Mouse (Mus musculus): ENCODE measurements around the gene Abhd17a. TPM values are rescaled to one million over a fixed set of nuclear protein-coding genes. Genes with fewer than 3 reads are reported as not detected.

Abhd17a gene
- polyA plus RNA-seq, 1 experiment from 2014 or later: 86.5 TPM

DNA sequence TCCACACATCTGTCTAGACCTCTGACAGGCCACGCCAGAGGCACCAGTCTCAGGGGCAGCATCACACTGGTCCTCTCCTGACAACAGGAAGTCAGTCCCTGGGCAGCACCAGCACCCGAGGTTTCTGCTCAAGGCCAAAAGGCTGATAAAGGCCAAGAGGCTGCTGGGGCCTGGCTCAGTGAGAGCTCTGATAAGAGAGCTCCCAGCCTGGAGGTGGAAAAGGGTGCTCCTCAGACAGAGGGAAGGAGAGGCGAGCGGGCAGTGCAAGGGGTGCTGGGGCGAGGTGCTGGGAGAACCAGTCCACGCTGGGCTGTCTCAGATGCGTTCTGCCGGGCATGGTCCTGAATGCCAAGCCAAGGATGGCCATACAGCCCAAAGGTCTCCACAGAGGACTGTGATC, 36.6 kb downstream of the Abhd17a start:
- Histone ChIP-seq H3K27me3 (ENCODE audit: insufficient read depth, low read length) (no peaks in the 10 kb centered on the region), H3K4me1 (ENCODE audit: insufficient read depth, low read length) (peaks cover 12% of the 10 kb centered on the region), H3K27ac (ENCODE audit: low read length) (no peak overlapping the region), H3K4me2 (replicated peaks; ENCODE audit: low read depth, low read length) (no peak overlapping the region), H3K4me3 (ENCODE audit: low read length) (no peak overlapping the region), H3K9me3 (ENCODE audit: low read length) (no peaks in the 10 kb centered on the region), H3K36me3 (ENCODE audit: insufficient read depth, low read length) (peaks cover 11% of the 10 kb centered on the region; the same call in 1 of the 2 replicates), H3K9ac (replicated peaks; ENCODE audit: low read length) (no peak overlapping the region)
- 89% methylated on average over 8 of the region's 8 CpGs for WGBS
- no peak for ATAC-seq (ENCODE audit: low FRiP score, low TSS enrichment)

DNA sequence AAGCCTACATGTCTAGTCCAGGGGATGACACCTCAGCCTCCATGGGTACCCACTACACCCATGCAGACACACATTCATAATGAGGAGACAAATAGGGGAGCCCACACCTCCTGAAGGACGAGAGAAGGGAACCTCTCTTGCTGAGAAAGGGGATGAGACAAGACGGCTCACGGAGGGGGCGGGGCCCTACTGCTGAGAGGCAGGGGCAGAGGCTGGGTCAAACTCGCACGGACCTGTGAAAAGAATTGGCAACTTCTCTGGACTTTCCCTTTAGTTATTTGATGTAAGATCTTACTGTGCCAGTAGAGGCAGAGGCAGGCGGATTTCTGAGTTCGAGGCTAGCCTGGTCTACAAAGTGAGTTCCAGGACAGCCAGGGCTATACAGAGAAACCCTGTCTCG, 37.8 kb downstream of the Abhd17a start:
- Histone ChIP-seq H3K9ac (replicated peaks; ENCODE audit: low read length) (no peak overlapping the region), H3K4me1 (ENCODE audit: insufficient read depth, low read length) (peaks cover 4% of the 10 kb centered on the region; the same call in 1 of the 2 replicates), H3K4me3 (ENCODE audit: low read length) (no peak overlapping the region), H3K36me3 (ENCODE audit: insufficient read depth, low read length) (peaks cover 24% of the 10 kb centered on the region), H3K27me3 (ENCODE audit: insufficient read depth, low read length) (no peaks in the 10 kb centered on the region), H3K4me2 (replicated peaks; ENCODE audit: low read depth, low read length) (no peak overlapping the region), H3K27ac (ENCODE audit: low read length) (no peak overlapping the region), H3K9me3 (ENCODE audit: low read length) (no peaks in the 10 kb centered on the region)
- WGBS: 59% methylated on average over 9 of the region's 9 CpGs
- no peak for ATAC-seq (ENCODE audit: low FRiP score, low TSS enrichment)

DNA sequence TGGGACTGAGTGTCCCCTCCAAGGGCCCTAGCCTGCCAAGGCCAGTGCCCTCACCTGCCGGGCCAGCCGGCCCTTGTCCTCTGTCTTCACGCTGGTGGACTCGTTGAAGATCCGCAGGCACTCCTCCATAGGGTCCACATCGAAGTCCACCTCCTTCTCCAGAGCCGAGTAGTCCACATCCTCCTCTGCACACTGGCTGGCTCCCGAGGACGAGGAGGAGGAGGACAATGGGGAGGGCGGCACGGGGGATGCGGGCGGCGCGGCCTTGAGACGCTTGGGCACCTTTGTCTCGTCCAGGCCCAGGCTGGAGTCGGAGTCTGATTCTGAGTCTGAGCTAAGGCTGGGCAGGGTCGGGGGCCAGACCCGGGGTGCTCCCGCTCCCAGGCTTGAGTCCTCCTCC, 40.9 kb downstream of the Abhd17a start:
- Histone ChIP-seq H3K4me3 (ENCODE audit: low read length) (no peak overlapping the region), H3K4me1 (ENCODE audit: insufficient read depth, low read length) (0 out of 2 replicates have a peak, but pooled peaks cover 2% of the 10 kb centered on the region), H3K4me2 (replicated peaks; ENCODE audit: low read depth, low read length) (no peak overlapping the region), H3K36me3 (ENCODE audit: insufficient read depth, low read length) (peaks cover 53% of the 10 kb centered on the region), H3K27me3 (ENCODE audit: insufficient read depth, low read length) (no peaks in the 10 kb centered on the region), H3K9ac (replicated peaks; ENCODE audit: low read length) (no peak overlapping the region), H3K27ac (ENCODE audit: low read length) (no peak overlapping the region), H3K9me3 (ENCODE audit: low read length) (no peaks in the 10 kb centered on the region)
- WGBS: 69% methylated on average over 21 of the region's 21 CpGs
- ATAC-seq (ENCODE audit: low FRiP score, low TSS enrichment): no peak

DNA sequence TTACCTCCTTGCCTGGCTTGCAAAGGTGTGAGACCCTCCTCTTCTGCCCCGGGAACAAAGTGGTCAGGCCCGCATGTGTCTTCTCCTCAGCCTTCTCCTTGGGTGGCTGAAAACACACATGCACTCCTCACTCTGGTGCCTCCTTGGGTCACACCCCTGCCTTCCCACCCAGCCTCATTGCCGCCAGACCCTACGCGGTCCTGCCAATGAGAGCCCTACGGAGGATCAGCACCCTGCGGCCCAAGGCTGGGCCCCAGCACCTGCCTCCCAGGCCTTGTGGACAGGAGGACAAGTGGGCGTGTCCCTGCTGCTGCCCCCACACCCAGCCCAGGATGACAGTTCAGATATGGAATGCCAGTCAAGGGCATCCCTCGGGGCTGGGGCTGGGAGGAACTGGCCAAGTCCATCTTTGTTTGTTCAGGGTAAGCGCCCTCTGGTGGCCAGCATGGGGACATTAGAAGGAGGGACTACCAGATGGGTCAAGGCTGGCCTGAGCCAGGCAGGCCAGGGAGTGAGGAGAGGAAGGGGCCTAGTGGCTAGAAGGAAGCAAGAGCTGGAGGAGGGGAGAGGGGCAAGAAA, 41.6 kb downstream of the Abhd17a start:
- H3K9me3 ChIP-seq (ENCODE audit: low read length): no peaks in the 10 kb centered on the region
- no peak overlapping the region for H3K27ac ChIP-seq (ENCODE audit: low read length)
- 0 out of 2 replicates have a peak, but pooled peaks cover 2% of the 10 kb centered on the region for H3K4me1 ChIP-seq (ENCODE audit: insufficient read depth, low read length)
- ATAC-seq (ENCODE audit: low FRiP score, low TSS enrichment): peak; percentile 80
- H3K4me2 ChIP-seq (replicated peaks; ENCODE audit: low read depth, low read length): no peak overlapping the region
- no peak overlapping the region for H3K9ac ChIP-seq (replicated peaks; ENCODE audit: low read length)
- H3K4me3 ChIP-seq (ENCODE audit: low read length): no peak overlapping the region
- 72% methylated on average over 10 of the region's 10 CpGs for WGBS
- H3K27me3 ChIP-seq (ENCODE audit: insufficient read depth, low read length): no peaks in the 10 kb centered on the region
- peaks cover 60% of the 10 kb centered on the region for H3K36me3 ChIP-seq (ENCODE audit: insufficient read depth, low read length)

DNA sequence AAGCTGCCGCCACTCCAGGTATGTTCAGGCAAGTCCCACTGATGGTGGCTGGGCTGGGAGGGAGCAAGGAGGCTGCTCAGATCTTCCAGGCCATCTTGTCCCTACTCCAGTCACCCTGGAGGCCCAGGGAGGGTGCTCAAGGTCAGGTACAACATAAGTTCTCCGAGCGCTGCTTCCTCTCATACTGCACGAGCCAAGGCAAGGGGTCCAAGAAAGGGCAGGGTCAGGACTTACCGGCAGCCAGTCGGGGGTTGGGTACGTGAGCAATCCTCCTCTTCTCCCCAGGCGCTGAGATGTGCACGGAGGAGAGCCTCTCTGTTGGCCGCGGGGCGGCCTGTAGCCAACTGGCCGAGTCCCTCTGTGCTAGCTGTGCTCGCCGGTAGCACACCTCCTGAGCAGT, 42.6 kb downstream of the Abhd17a start:
- Histone ChIP-seq H3K9me3 (ENCODE audit: low read length) (no peaks in the 10 kb centered on the region), H3K4me3 (ENCODE audit: low read length) (no peak overlapping the region), H3K4me2 (replicated peaks; ENCODE audit: low read depth, low read length) (no peak overlapping the region), H3K27ac (ENCODE audit: low read length) (no peak overlapping the region), H3K9ac (replicated peaks; ENCODE audit: low read length) (no peak overlapping the region), H3K36me3 (ENCODE audit: insufficient read depth, low read length) (peaks cover 70% of the 10 kb centered on the region), H3K27me3 (ENCODE audit: insufficient read depth, low read length) (no peaks in the 10 kb centered on the region), H3K4me1 (ENCODE audit: insufficient read depth, low read length) (0 out of 2 replicates have a peak, but pooled peaks cover 2% of the 10 kb centered on the region)
- 88% methylated on average over 14 of the region's 15 CpGs for whole genome bisulfite sequencing
- ATAC-seq (ENCODE audit: low FRiP score, low TSS enrichment): no peak

DNA sequence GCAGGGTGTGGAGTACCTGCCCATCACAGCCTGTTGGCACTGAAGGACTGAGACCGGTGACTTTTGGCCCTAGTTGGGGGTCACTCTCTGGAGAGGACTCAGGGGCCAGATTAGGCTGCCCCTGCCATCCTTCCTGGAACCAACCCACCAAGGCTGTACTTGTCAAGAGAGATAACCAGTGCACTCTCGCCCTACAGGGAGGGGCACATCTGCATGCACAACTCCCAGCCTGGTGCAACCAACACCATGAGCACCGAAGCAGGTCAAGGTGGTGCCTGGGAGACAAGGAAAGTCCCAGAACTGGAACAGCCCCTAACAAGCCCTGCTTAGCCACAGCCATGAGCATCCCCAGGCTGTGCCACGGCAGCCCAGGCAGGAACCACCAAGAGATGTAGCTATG, 43.2 kb downstream of the Abhd17a start:
- peaks cover 75% of the 10 kb centered on the region for H3K36me3 ChIP-seq (ENCODE audit: insufficient read depth, low read length)
- no peak overlapping the region for H3K9ac ChIP-seq (replicated peaks; ENCODE audit: low read length)
- H3K4me1 ChIP-seq (ENCODE audit: insufficient read depth, low read length): 0 out of 2 replicates have a peak, but pooled peaks cover 2% of the 10 kb centered on the region
- WGBS: 97% methylated on average over 4 of the region's 4 CpGs
- no peak overlapping the region for H3K4me3 ChIP-seq (ENCODE audit: low read length)
- no peak for ATAC-seq (ENCODE audit: low FRiP score, low TSS enrichment)
- no peak overlapping the region for H3K4me2 ChIP-seq (replicated peaks; ENCODE audit: low read depth, low read length)
- no peaks in the 10 kb centered on the region for H3K27me3 ChIP-seq (ENCODE audit: insufficient read depth, low read length)
- no peaks in the 10 kb centered on the region for H3K9me3 ChIP-seq (ENCODE audit: low read length)
- H3K27ac ChIP-seq (ENCODE audit: low read length): no peak overlapping the region

DNA sequence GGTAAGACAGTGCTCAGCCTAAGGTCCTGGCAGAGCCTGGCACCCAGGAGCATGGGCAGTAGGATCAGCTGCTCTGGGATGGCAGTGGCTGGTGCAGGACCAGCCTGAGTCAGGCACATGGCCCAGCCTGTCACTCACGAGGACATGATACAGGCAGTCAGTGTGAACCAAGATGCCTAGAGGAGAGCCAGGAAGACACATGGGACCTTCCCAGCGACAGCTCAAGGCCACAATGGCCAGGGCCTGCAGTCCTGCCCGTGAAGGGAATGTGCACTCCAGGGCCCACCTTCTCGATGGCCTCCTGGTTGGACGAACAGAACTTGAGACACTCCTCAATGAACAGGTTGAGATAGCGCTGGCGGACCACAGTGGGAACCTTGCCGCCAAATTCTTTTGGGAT, 44.6 kb downstream of the Abhd17a start:
- Histone ChIP-seq H3K4me1 (ENCODE audit: insufficient read depth, low read length) (0 out of 2 replicates have a peak, but pooled peaks cover 2% of the 10 kb centered on the region), H3K9me3 (ENCODE audit: low read length) (no peaks in the 10 kb centered on the region), H3K27me3 (ENCODE audit: insufficient read depth, low read length) (no peaks in the 10 kb centered on the region), H3K9ac (replicated peaks; ENCODE audit: low read length) (no peak overlapping the region), H3K4me3 (ENCODE audit: low read length) (no peak overlapping the region), H3K36me3 (ENCODE audit: insufficient read depth, low read length) (peaks cover 84% of the 10 kb centered on the region), H3K27ac (ENCODE audit: low read length) (no peak overlapping the region), H3K4me2 (replicated peaks; ENCODE audit: low read depth, low read length) (no peak overlapping the region)
- 92% methylated on average over 8 of the region's 8 CpGs for WGBS
- ATAC-seq (ENCODE audit: low FRiP score, low TSS enrichment): no peak

DNA sequence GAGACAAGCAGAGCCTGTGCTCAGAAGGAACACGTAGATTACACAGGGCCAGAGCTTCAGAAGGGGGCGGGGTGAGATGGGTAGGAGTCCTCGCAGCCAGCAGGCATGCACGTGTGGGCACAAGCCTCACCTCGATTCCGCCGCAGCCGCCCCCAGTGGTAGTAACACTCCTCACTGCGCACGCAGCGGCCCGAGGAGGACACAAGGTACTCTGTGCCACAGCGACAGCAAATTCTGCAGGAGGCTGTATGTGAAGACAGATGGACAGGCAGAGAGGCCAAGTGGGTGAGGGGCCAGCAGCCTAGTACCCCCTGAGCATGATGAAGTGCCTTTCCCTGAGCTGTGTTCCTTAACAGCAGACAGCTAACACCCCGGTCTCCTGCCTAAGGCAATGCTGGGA, 46.3 kb downstream of the Abhd17a start:
- H3K9ac ChIP-seq (replicated peaks; ENCODE audit: low read length): no peak overlapping the region
- peaks cover 75% of the 10 kb centered on the region for H3K36me3 ChIP-seq (ENCODE audit: insufficient read depth, low read length)
- peaks cover 10% of the 10 kb centered on the region; the same call in 1 of the 2 replicates for H3K4me1 ChIP-seq (ENCODE audit: insufficient read depth, low read length)
- no peaks in the 10 kb centered on the region for H3K9me3 ChIP-seq (ENCODE audit: low read length)
- WGBS: 92% methylated on average over 14 of the region's 14 CpGs
- no peak overlapping the region for H3K27ac ChIP-seq (ENCODE audit: low read length)
- H3K4me3 ChIP-seq (ENCODE audit: low read length): no peak overlapping the region
- no peaks in the 10 kb centered on the region for H3K27me3 ChIP-seq (ENCODE audit: insufficient read depth, low read length)
- H3K4me2 ChIP-seq (replicated peaks; ENCODE audit: low read depth, low read length): no peak overlapping the region
- ATAC-seq (ENCODE audit: low FRiP score, low TSS enrichment): no peak

DNA sequence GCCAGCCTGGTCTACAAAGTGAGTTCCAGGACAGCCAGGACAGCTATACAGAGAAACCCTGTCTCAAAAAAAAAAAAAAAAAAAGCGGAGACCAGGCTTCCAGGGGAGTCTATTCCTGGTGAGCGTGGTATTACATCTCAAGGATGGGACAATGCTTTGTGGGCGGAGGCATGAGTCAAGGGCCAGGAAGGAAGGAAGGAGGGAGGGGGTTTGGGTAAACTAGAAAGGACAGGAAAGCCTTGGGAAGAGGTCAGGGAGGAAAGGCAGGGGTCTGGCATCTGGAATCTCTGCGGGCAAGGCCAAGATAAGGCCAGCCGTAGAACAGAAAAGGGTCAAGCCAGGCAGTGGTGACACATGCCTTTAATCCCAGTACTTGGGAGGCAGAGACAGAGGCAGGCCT, 50.6 kb downstream of the Abhd17a start:
- Histone ChIP-seq H3K9me3 (ENCODE audit: low read length) (no peaks in the 10 kb centered on the region), H3K27ac (ENCODE audit: low read length) (no peak overlapping the region), H3K4me3 (ENCODE audit: low read length) (0 out of 2 replicates have a peak overlapping the region, but pooled peaks have one; percentile 42), H3K4me2 (replicated peaks; ENCODE audit: low read depth, low read length) (0 out of 2 replicates have a peak overlapping the region, but pooled peaks have one; percentile 58), H3K36me3 (ENCODE audit: insufficient read depth, low read length) (peaks cover 33% of the 10 kb centered on the region), H3K27me3 (ENCODE audit: insufficient read depth, low read length) (peaks cover 16% of the 10 kb centered on the region; the same call in 1 of the 2 replicates), H3K9ac (replicated peaks; ENCODE audit: low read length) (no peak overlapping the region), H3K4me1 (ENCODE audit: insufficient read depth, low read length) (peaks cover 10% of the 10 kb centered on the region; the same call in 1 of the 2 replicates)
- ATAC-seq (ENCODE audit: low FRiP score, low TSS enrichment): no peak
- WGBS: 48% methylated on average over 5 of the region's 5 CpGs

DNA sequence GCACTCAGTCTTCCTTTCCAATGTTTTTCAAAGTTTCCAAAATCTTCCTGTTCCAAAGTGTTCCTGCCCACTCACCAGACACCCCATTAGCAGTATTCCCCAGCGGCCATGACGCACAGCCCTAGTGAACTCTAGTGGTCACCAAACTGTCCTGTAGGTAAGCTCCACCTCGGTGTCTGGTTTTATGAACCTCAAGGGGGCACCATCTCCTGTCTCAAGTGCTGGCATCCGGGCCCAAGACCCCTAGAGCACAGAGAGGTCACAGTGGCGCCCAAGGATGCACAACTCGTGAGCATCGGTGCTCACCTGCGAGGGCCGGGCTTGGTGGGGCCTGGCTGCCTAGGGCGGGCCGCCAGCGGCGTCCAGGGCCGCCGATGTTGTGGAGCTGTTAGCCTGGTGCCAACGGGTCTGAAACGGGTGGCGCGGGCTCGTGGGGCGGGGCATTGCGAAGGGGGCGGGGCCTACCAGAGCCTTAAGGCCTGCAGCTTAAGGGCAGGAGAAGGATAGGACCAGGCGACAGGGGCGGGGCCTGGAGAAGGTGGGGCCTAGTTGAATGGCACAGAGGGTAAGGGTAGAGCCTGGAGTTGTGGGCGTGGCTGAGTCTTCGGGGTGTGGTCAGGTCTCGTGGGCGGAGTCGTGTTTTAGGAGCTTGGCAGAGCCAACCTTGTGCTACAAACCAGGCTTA, 51.3 kb downstream of the Abhd17a start, which contains the start of gene Atp8b3:
TSS of gene Atp8b3 (minus strand) at position 415 of the 685 bp plus-strand sequence.
- Histone ChIP-seq H3K4me3 (ENCODE audit: low read length) (peak within 1 kb of the TSS; percentile 42), H3K27ac (ENCODE audit: low read length) (0 out of 2 replicates have a peak within 1 kb of the TSS, but pooled peaks have one; percentile 42), H3K27me3 (ENCODE audit: insufficient read depth, low read length) (peaks cover 16% of the 10 kb centered on the region; the same call in 1 of the 2 replicates), H3K9ac (replicated peaks; ENCODE audit: low read length) (peak within 1 kb of the TSS; percentile 39; the same call in 1 of the 2 replicates), H3K9me3 (ENCODE audit: low read length) (no peaks in the 10 kb centered on the region), H3K36me3 (ENCODE audit: insufficient read depth, low read length) (peaks cover 27% of the 10 kb centered on the region), H3K4me1 (ENCODE audit: insufficient read depth, low read length) (peaks cover 10% of the 10 kb centered on the region; the same call in 1 of the 2 replicates), H3K4me2 (replicated peaks; ENCODE audit: low read depth, low read length) (peak within 1 kb of the TSS; percentile 58)
- ATAC-seq (ENCODE audit: low FRiP score, low TSS enrichment): peak; percentile 89
- WGBS: 2% methylated on average over 30 of the region's 30 CpGs

All from kidney, embryonic 16.5 days (tissue).